Mouse (Mus musculus) lung, postnatal 10 days (tissue): ENCODE data around the gene Stub1.

Source experiments
- DNase-seq: peaks from one replicate; pipeline ENCODE4 v3.0.0; 2021

Gene Stub1

DNA sequence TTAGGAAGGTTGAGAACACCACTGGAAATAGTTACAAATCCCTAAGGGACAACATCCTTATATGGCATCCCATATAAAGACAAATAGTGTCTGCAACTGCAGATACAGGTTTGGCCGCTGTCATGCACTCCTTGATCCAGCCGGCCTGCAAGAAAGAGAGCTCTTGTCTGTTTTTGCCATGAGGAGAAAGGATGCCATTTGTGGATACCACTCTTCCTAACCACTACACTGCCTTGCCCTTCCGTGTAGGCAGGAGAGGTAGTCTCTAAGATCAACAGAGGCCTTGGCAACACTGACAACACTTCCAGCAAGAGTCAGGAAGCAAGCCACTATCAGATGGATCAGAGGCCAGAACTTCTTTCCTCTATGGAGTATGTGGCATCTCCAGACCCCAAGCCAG, 46.9 kb downstream of the Stub1 start, which contains the start of gene Ccdc78:
Gene Ccdc78 (plus strand): TSS at position 301 of the 400 bp plus-strand sequence.
- DNase-seq = no peak

DNA sequence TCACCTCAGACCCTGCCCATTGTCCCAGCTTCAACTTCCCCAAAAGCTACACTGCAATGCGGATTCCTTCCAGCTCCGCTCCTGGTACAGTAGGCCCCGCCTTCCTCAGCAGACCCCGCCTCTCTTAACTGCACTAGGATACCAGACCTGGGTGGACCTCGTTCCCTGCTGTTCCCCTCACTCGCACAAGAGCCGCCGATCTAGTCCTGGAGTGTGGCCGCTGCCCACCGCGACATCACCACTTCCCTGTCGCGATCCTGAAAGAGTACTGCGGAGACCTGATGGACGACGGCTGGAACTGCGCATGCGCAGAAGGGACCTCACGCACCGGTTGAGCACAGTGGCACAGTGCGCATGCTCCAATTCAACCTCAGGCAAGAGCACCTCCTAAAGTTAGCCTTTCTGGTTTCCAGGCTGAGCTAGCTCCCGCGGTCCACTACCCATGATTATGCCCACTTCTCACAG, 47.9 kb downstream of the Stub1 start, which contains the start of gene Haghl:
Gene Haghl (minus strand): TSS at position 393 of the 465 bp plus-strand sequence.
- DNase-seq = peak; percentile 96

DNA sequence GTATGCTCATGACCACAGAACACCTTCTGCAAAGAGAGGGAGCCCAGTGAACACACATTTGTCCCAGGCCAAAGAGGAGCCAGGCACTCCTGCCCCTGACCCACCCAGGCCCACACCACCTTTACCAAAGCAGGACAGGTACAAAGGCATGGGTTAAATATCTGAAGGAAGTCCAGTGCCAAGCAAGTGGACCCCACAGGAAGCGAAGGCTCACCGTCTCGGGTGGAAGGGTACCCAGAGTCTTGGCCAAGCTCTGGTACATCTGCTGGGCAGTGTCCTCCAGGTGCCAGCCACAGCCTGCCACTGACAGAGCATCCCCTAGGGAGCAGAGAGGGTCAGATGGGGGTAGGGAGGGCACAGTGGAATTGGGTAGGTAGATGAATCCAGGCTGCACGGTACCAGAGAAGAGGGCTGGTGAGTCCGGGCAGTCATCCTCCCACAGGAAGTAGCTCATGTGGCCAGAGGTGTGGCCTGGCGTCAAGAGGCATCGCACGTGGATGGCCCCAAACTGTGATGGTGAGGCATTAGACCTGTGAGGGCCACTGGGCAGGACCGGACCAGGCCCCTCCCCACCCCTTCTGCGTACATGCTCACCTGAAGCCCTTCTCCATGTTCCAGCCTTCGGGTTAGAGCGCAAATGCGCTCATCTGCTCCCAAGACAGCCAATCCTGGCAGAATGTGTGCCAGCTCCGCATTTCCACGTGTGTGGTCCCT, 49.2 kb downstream of the Stub1 start:
- no peak for DNase-seq

- no peak for DNase-seq
Measured at GRCm38 (mm10) chr17:25783086-25783485, 50.1 kb downstream of the Stub1 start.

DNA sequence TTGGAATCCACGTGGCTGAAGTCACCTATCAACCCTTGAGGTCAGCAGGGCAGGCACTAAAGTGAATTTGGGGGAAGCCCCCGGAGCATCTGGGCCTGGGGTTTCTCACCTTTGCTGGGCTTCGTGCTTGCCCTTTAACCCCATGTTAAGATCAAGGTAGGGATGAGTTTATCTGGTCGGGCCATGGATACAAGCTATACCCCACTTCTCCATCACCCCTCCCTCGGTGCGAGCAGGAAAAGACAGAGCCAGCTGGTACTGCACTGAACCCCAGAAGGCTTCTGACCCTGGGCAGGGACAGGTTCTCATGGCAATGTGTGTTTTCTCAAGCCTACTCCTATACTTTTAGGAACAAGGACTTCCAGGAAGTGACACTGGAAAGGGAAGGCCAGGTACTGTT, 51.9 kb downstream of the Stub1 start:
- no peak for DNase-seq
